Mouse (Mus musculus) C2C12 (cell line): Measurements from ENCODE around the gene Map4k5.

Experiments
- CTCF ChIP-seq: IDR thresholded peaks from one replicate; pipeline ENCODE4 v1.5.1; 2011; ENCODE audit not compliant: control insufficient read depth, insufficient read depth, insufficient read length
- MAX ChIP-seq: IDR thresholded peaks from one replicate; pipeline ENCODE4 v1.6.1; 2011; ENCODE audit warnings: mild to moderate bottlenecking, control low read depth
- MYOG ChIP-seq: IDR thresholded peaks from one replicate; pipeline ENCODE4 v1.6.1; 2011; ENCODE audit not compliant: control insufficient read depth, insufficient read length; ENCODE audit errors: extremely low read depth

GRCm38 (mm10) chr12:69907667-69908510 lies 14.9 kb upstream of the Map4k5 start:
- TF ChIP-seq MAX (no peak), CTCF (no peak), MYOG (no peak)
